Mouse (Mus musculus): Measurements from ENCODE around the gene Cactin. TPM values are rescaled to one million over a fixed set of nuclear protein-coding genes. Genes with fewer than 3 reads are reported as not detected.

Cactin gene
- polyA plus RNA-seq (2016; fragmentation: Nextera tagmentation; extraction: Ambion mirVana), result 61.0 and 62.2 TPM in 2 replicates

GRCm38 (mm10) chr10:81320550-81321347, at the start of gene Cactin:
Cactin (plus strand) TSS chr10:81321103.
- Histone ChIP-seq H3K27me3 (no peaks in the 10 kb centered on the region), H3K27ac (peak within 1 kb of the TSS; percentile 85), H3K36me3 (peaks cover 58% of the 10 kb centered on the region), H3K4me2 (replicated peaks) (peak within 1 kb of the TSS; percentile 82), H3K9ac (peak within 1 kb of the TSS; percentile 82), H3K9me3 (no peaks in the 10 kb centered on the region), H3K4me3 (peak within 1 kb of the TSS; percentile 84), H3K4me1 (peaks cover 35% of the 10 kb centered on the region)
- peak; percentile 87 for ATAC-seq (ENCODE audit: insufficient number of reproducible peaks, insufficient read depth, low FRiP score, low TSS enrichment)
- WGBS, result under 1% methylated on average over 68 of the region's 68 CpGs

GRCm38 (mm10) chr10:81272356-81272755, 48.5 kb upstream of the Cactin start:
- H3K27ac ChIP-seq, result no peak overlapping the region
- H3K4me1 ChIP-seq, result peaks cover 8% of the 10 kb centered on the region
- no peaks in the 10 kb centered on the region for H3K9me3 ChIP-seq
- no peak for ATAC-seq (ENCODE audit: insufficient number of reproducible peaks, insufficient read depth, low FRiP score, low TSS enrichment)
- H3K4me2 ChIP-seq (replicated peaks), result no peak overlapping the region
- no peak overlapping the region for H3K4me3 ChIP-seq
- H3K36me3 ChIP-seq, result peaks cover 35% of the 10 kb centered on the region
- no peak overlapping the region for H3K9ac ChIP-seq
- no peaks in the 10 kb centered on the region for H3K27me3 ChIP-seq
- 94% methylated on average over 21 of the region's 21 CpGs for WGBS

DNA sequence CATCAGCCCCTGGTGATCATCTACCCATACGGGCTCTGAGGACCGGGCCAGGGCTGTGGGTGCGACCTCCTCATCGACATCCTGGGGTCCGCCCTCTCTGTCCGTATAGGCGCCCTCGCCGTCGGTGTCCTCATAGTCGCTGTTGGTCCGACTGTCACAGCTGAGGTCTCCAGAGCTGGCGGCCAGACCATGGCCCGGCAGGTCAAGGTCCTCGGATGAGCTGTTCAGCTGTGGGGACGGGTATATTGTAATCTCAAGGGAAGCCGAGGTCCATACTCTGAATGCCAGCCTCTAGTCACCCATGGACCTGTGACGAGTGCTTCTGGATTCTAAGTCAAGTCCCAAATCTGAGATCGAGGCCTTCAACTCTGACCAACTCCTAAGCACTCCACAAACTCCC, 47.1 kb upstream of the Cactin start:
- WGBS, result 95% methylated on average over 19 of the region's 19 CpGs
- no peak for ATAC-seq (ENCODE audit: insufficient number of reproducible peaks, insufficient read depth, low FRiP score, low TSS enrichment)
- no peak overlapping the region for H3K27ac ChIP-seq
- H3K9me3 ChIP-seq, result no peaks in the 10 kb centered on the region
- no peak overlapping the region for H3K9ac ChIP-seq
- peaks cover 2% of the 10 kb centered on the region for H3K4me1 ChIP-seq
- H3K27me3 ChIP-seq, result no peaks in the 10 kb centered on the region
- peaks cover 35% of the 10 kb centered on the region for H3K36me3 ChIP-seq
- no peak overlapping the region for H3K4me2 ChIP-seq (replicated peaks)
- no peak overlapping the region for H3K4me3 ChIP-seq

DNA sequence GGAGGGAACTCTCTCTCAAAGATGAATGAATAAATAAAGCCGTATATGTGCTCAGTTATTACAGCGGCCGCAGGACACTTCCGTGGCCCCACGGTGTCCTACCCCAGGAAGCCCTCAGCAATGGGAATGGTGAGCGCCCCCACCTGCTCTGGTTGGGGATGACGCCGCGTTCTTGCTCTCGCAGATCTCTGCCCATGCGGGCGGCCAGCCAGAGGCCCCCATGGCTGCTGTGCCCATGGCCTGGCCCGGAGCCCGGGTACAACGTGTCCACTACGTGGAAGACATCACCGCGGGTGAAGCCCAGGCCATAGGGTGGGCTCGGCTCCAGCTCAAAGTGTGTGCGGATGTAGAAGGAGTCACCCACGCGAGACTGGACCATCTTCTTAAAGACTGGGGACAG, 43.2 kb upstream of the Cactin start:
- H3K9ac ChIP-seq, result no peak overlapping the region
- H3K9me3 ChIP-seq, result no peaks in the 10 kb centered on the region
- H3K27ac ChIP-seq, result no peak overlapping the region
- no peak overlapping the region for H3K4me3 ChIP-seq
- no peaks in the 10 kb centered on the region for H3K4me1 ChIP-seq
- ATAC-seq (ENCODE audit: insufficient number of reproducible peaks, insufficient read depth, low FRiP score, low TSS enrichment), result no peak
- H3K27me3 ChIP-seq, result 0 out of 2 replicates have a peak, but pooled peaks cover 16% of the 10 kb centered on the region
- H3K36me3 ChIP-seq, result peaks cover 12% of the 10 kb centered on the region
- 79% methylated on average over 22 of the region's 22 CpGs for WGBS
- H3K4me2 ChIP-seq (replicated peaks), result no peak overlapping the region

DNA sequence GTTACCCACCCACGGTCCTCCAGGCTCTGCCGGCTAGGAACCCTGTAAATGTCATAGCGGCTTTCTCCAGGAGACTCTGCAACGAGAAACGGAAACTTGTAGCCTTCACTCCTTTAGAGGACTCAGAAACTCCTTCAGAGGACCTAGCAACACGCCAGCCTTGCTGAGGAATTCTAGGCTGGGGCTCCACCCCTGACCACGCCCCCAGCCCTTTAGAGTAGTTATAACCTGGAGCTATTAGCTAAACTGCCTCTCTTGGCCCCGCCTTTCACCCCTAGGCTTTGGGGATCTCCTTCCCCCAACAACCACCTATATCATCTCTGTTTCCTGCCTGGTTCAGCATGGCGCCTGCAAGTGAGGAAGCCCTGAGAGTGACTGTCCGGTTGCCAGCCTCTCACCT, 41.4 kb upstream of the Cactin start:
- Histone ChIP-seq H3K4me2 (replicated peaks) (no peak overlapping the region), H3K9ac (no peak overlapping the region), H3K27ac (no peak overlapping the region), H3K4me3 (no peak overlapping the region), H3K36me3 (no peaks in the 10 kb centered on the region), H3K9me3 (no peaks in the 10 kb centered on the region), H3K4me1 (no peaks in the 10 kb centered on the region), H3K27me3 (peaks cover 34% of the 10 kb centered on the region)
- WGBS, result 42% methylated on average over 10 of the region's 10 CpGs
- no peak for ATAC-seq (ENCODE audit: insufficient number of reproducible peaks, insufficient read depth, low FRiP score, low TSS enrichment)

GRCm38 (mm10) chr10:81284189-81284588, 36.7 kb upstream of the Cactin start:
- H3K9ac ChIP-seq, result 0 out of 2 replicates have a peak overlapping the region, but pooled peaks have one; percentile 17
- no peak for ATAC-seq (ENCODE audit: insufficient number of reproducible peaks, insufficient read depth, low FRiP score, low TSS enrichment)
- 54% methylated on average over 6 of the region's 6 CpGs for WGBS
- peaks cover 45% of the 10 kb centered on the region for H3K27me3 ChIP-seq
- peaks cover 7% of the 10 kb centered on the region; the same call in 1 of the 2 replicates for H3K4me1 ChIP-seq
- no peaks in the 10 kb centered on the region for H3K9me3 ChIP-seq
- no peaks in the 10 kb centered on the region for H3K36me3 ChIP-seq
- H3K4me3 ChIP-seq, result no peak overlapping the region
- H3K4me2 ChIP-seq (replicated peaks), result no peak overlapping the region
- H3K27ac ChIP-seq, result 0 out of 2 replicates have a peak overlapping the region, but pooled peaks have one; percentile 23

- Histone ChIP-seq H3K9me3 (no peaks in the 10 kb centered on the region), H3K27ac (0 out of 2 replicates have a peak overlapping the region, but pooled peaks have one; percentile 23), H3K27me3 (peaks cover 46% of the 10 kb centered on the region), H3K4me2 (replicated peaks) (peak overlapping the region; percentile 69; the same call in 1 of the 2 replicates), H3K4me1 (peaks cover 7% of the 10 kb centered on the region; the same call in 1 of the 2 replicates), H3K4me3 (0 out of 2 replicates have a peak overlapping the region, but pooled peaks have one; percentile 10), H3K9ac (0 out of 2 replicates have a peak overlapping the region, but pooled peaks have one; percentile 17), H3K36me3 (no peaks in the 10 kb centered on the region)
- 9% methylated on average over 17 of the region's 17 CpGs for WGBS
- ATAC-seq (ENCODE audit: insufficient number of reproducible peaks, insufficient read depth, low FRiP score, low TSS enrichment), result no peak
These were observed 36.2 kb upstream of the Cactin start for GRCm38 (mm10) chr10:81284719-81285118.

DNA sequence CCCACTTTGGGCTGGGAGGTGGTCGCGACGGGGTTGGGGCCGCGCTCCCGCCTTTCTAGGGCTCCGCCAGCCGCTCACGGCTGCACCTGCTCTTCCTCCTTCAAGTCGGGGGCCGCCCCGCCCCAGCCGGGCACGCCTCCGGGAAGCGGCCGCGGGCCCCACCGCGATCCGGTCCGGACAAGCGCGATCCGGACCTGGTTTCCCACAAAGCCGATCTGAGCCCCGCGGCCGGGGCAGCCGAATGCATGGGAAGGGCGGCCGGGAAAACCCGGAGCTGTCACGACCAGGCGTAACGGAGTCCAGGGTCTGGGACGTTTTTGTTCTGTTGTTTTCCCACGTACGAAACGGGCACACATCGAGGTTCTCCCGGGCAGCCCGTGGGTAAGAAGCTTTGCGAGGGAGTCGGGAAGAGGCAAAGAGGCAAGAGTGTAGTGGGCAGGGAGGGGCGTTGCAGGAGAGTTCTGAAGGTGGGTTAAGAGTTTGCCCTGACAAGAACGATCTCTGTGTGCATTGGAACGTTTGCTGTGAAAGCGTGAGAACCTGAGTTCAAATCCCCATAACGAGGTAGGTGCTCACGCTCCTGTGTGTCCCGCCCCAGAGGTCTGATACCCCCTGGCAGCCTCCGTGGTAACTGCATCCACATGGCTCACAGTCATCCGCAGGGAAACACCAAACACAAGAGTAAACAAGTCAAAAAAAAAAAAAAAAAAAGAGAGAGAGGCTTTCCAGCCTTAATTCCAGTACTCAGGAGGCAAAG, 35.0 kb upstream of the Cactin start:
- WGBS, result 2% methylated on average over 54 of the region's 54 CpGs
- Histone ChIP-seq H3K36me3 (no peaks in the 10 kb centered on the region), H3K9me3 (no peaks in the 10 kb centered on the region), H3K9ac (peak overlapping the region; percentile 34), H3K27ac (no peak overlapping the region), H3K4me2 (replicated peaks) (peak overlapping the region; percentile 69), H3K4me3 (peak overlapping the region; percentile 41), H3K4me1 (peaks cover 11% of the 10 kb centered on the region; the same call in 1 of the 2 replicates), H3K27me3 (peaks cover 53% of the 10 kb centered on the region)
- ATAC-seq (ENCODE audit: insufficient number of reproducible peaks, insufficient read depth, low FRiP score, low TSS enrichment), result peak; percentile 20

GRCm38 (mm10) chr10:81286586-81286985, 34.3 kb upstream of the Cactin start:
- no peak overlapping the region for H3K4me2 ChIP-seq (replicated peaks)
- H3K4me1 ChIP-seq, result peaks cover 15% of the 10 kb centered on the region; the same call in 1 of the 2 replicates
- no peaks in the 10 kb centered on the region for H3K9me3 ChIP-seq
- H3K9ac ChIP-seq, result no peak overlapping the region
- H3K27ac ChIP-seq, result no peak overlapping the region
- no peaks in the 10 kb centered on the region for H3K36me3 ChIP-seq
- H3K4me3 ChIP-seq, result no peak overlapping the region
- WGBS, result 36% methylated on average over 6 of the region's 6 CpGs
- peaks cover 53% of the 10 kb centered on the region for H3K27me3 ChIP-seq
- ATAC-seq (ENCODE audit: insufficient number of reproducible peaks, insufficient read depth, low FRiP score, low TSS enrichment), result no peak

GRCm38 (mm10) chr10:81287513-81288157, 33.3 kb upstream of the Cactin start:
- Histone ChIP-seq H3K4me1 (peaks cover 15% of the 10 kb centered on the region; the same call in 1 of the 2 replicates), H3K4me2 (replicated peaks) (no peak overlapping the region), H3K4me3 (no peak overlapping the region), H3K27me3 (peaks cover 53% of the 10 kb centered on the region), H3K9me3 (no peaks in the 10 kb centered on the region), H3K9ac (no peak overlapping the region), H3K36me3 (no peaks in the 10 kb centered on the region), H3K27ac (no peak overlapping the region)
- ATAC-seq (ENCODE audit: insufficient number of reproducible peaks, insufficient read depth, low FRiP score, low TSS enrichment), result no peak
- WGBS, result 60% methylated on average over 8 of the region's 8 CpGs

- 23% methylated on average over 6 of the region's 6 CpGs for WGBS
- Histone ChIP-seq H3K4me3 (no peak overlapping the region), H3K4me1 (peaks cover 16% of the 10 kb centered on the region; the same call in 1 of the 2 replicates), H3K36me3 (no peaks in the 10 kb centered on the region), H3K9ac (no peak overlapping the region), H3K9me3 (no peaks in the 10 kb centered on the region), H3K4me2 (replicated peaks) (no peak overlapping the region), H3K27me3 (peaks cover 44% of the 10 kb centered on the region), H3K27ac (no peak overlapping the region)
- ATAC-seq (ENCODE audit: insufficient number of reproducible peaks, insufficient read depth, low FRiP score, low TSS enrichment), result no peak
These were observed 32.3 kb upstream of the Cactin start for GRCm38 (mm10) chr10:81288601-81289000.

All from embryonic facial prominence, embryonic 12.5 days (tissue).